Mouse (Mus musculus): ENCODE measurements around the gene Fbxo24. TPM values are rescaled to one million over a fixed set of nuclear protein-coding genes. Genes with fewer than 3 reads are reported as not detected.

Gene Fbxo24
- polyA plus RNA-seq, 1 experiment from 2014 or later: 0.17 TPM

- Histone ChIP-seq H3K4me1 (peaks cover 26% of the 10 kb centered on the region), H3K27me3 (replicated peaks; ENCODE audit: low read depth, poor library complexity, severe bottlenecking) (no peaks in the 10 kb centered on the region), H3K27ac (replicated peaks) (peak overlapping the region; percentile 75), H3K9me3 (no peaks in the 10 kb centered on the region), H3K36me3 (replicated peaks) (peaks cover 22% of the 10 kb centered on the region), H3K4me3 (peak overlapping the region; percentile 49)
- WGBS: 28% methylated on average over 30 of the region's 30 CpGs
- DNase-seq (ENCODE audit: low spot score): no peak
Observed at GRCm38 (mm10) chr5:137596601-137597261, 32.1 kb downstream of the Fbxo24 start.

- 82% methylated on average over 7 of the region's 7 CpGs for WGBS
- Histone ChIP-seq H3K36me3 (replicated peaks) (peaks cover 22% of the 10 kb centered on the region), H3K4me3 (no peak overlapping the region), H3K27me3 (replicated peaks; ENCODE audit: low read depth, poor library complexity, severe bottlenecking) (no peaks in the 10 kb centered on the region), H3K9me3 (no peaks in the 10 kb centered on the region), H3K4me1 (peaks cover 22% of the 10 kb centered on the region), H3K27ac (replicated peaks) (no peak overlapping the region)
- no peak for DNase-seq (ENCODE audit: low spot score)
Observed at GRCm38 (mm10) chr5:137595921-137596320, 32.9 kb downstream of the Fbxo24 start.

- H3K27ac ChIP-seq (replicated peaks): no peak overlapping the region
- no peaks in the 10 kb centered on the region for H3K36me3 ChIP-seq (replicated peaks)
- WGBS: 84% methylated on average over 5 of the region's 5 CpGs
- H3K27me3 ChIP-seq (replicated peaks; ENCODE audit: low read depth, poor library complexity, severe bottlenecking): no peaks in the 10 kb centered on the region
- no peaks in the 10 kb centered on the region for H3K9me3 ChIP-seq
- no peak overlapping the region for H3K4me3 ChIP-seq
- no peaks in the 10 kb centered on the region for H3K4me1 ChIP-seq
- DNase-seq (ENCODE audit: low spot score): no peak
Observed at GRCm38 (mm10) chr5:137590507-137590906, 38.3 kb downstream of the Fbxo24 start.

GRCm38 (mm10) chr5:137584976-137585375, 43.8 kb downstream of the Fbxo24 start:
- H3K4me1 ChIP-seq: peaks cover 23% of the 10 kb centered on the region
- no peaks in the 10 kb centered on the region for H3K9me3 ChIP-seq
- WGBS: 34% methylated on average over 8 of the region's 8 CpGs
- peak; percentile 69 for DNase-seq (ENCODE audit: low spot score)
- no peaks in the 10 kb centered on the region for H3K36me3 ChIP-seq (replicated peaks)
- no peak overlapping the region for H3K4me3 ChIP-seq
- no peak overlapping the region for H3K27ac ChIP-seq (replicated peaks)
- peaks cover 30% of the 10 kb centered on the region for H3K27me3 ChIP-seq (replicated peaks; ENCODE audit: low read depth, poor library complexity, severe bottlenecking)

- peak overlapping the region; percentile 37; the same call in 1 of the 2 replicates for H3K27ac ChIP-seq (replicated peaks)
- peaks cover 30% of the 10 kb centered on the region for H3K27me3 ChIP-seq (replicated peaks; ENCODE audit: low read depth, poor library complexity, severe bottlenecking)
- peaks cover 23% of the 10 kb centered on the region for H3K4me1 ChIP-seq
- peak; percentile 75 for DNase-seq (ENCODE audit: low spot score)
- H3K4me3 ChIP-seq: peak overlapping the region; percentile 57
- WGBS: 15% methylated on average over 27 of the region's 27 CpGs
- H3K36me3 ChIP-seq (replicated peaks): no peaks in the 10 kb centered on the region
- H3K9me3 ChIP-seq: no peaks in the 10 kb centered on the region
Observed at GRCm38 (mm10) chr5:137583670-137584169, 45.1 kb downstream of the Fbxo24 start.

GRCm38 (mm10) chr5:137582702-137583101, 46.1 kb downstream of the Fbxo24 start:
- Histone ChIP-seq H3K4me3 (0 out of 2 replicates have a peak overlapping the region, but pooled peaks have one; percentile 57), H3K9me3 (no peaks in the 10 kb centered on the region), H3K4me1 (peaks cover 23% of the 10 kb centered on the region), H3K27me3 (replicated peaks; ENCODE audit: low read depth, poor library complexity, severe bottlenecking) (peaks cover 30% of the 10 kb centered on the region), H3K27ac (replicated peaks) (no peak overlapping the region), H3K36me3 (replicated peaks) (no peaks in the 10 kb centered on the region)
- WGBS: 35% methylated on average over 8 of the region's 8 CpGs
- DNase-seq (ENCODE audit: low spot score): no peak

- H3K27me3 ChIP-seq (replicated peaks; ENCODE audit: low read depth, poor library complexity, severe bottlenecking): peaks cover 37% of the 10 kb centered on the region
- H3K27ac ChIP-seq (replicated peaks): no peak overlapping the region
- no peak for DNase-seq (ENCODE audit: low spot score)
- 84% methylated on average over 6 of the region's 6 CpGs for WGBS
- H3K4me1 ChIP-seq: peaks cover 23% of the 10 kb centered on the region
- no peaks in the 10 kb centered on the region for H3K36me3 ChIP-seq (replicated peaks)
- no peaks in the 10 kb centered on the region for H3K9me3 ChIP-seq
- H3K4me3 ChIP-seq: no peak overlapping the region
Observed at GRCm38 (mm10) chr5:137580246-137580645, 48.6 kb downstream of the Fbxo24 start.

- Histone ChIP-seq H3K27ac (replicated peaks) (peak overlapping the region; percentile 63; the same call in 1 of the 2 replicates), H3K4me3 (peak overlapping the region; percentile 50)
- WGBS: 7% methylated on average over 27 of the region's 27 CpGs
Observed at GRCm38 (mm10) chr5:137574470-137574901, 54.3 kb downstream of the Fbxo24 start.

GRCm38 (mm10) chr5:137570691-137571586, 57.9 kb downstream of the Fbxo24 start:
- Histone ChIP-seq H3K4me3 (no peak overlapping the region), H3K9me3 (no peaks in the 10 kb centered on the region), H3K27ac (replicated peaks) (no peak overlapping the region), H3K4me1 (peaks cover 17% of the 10 kb centered on the region), H3K27me3 (replicated peaks; ENCODE audit: low read depth, poor library complexity, severe bottlenecking) (peaks cover 40% of the 10 kb centered on the region), H3K36me3 (replicated peaks) (no peaks in the 10 kb centered on the region)
- no peak for DNase-seq (ENCODE audit: low spot score)
- WGBS: 87% methylated on average over 17 of the region's 17 CpGs

More at GRCm38 (mm10) chr5:137574470-137574901, 54.3 kb downstream of the Fbxo24 start:
- Histone ChIP-seq H3K9me3 (no peaks in the 10 kb centered on the region), H3K4me1 (peaks cover 13% of the 10 kb centered on the region), H3K36me3 (replicated peaks) (no peaks in the 10 kb centered on the region), H3K27me3 (replicated peaks; ENCODE audit: low read depth, poor library complexity, severe bottlenecking) (peaks cover 36% of the 10 kb centered on the region)
- DNase-seq (ENCODE audit: low spot score): peak; percentile 57

- H3K36me3 ChIP-seq (replicated peaks): no peaks in the 10 kb centered on the region
- no peak overlapping the region for H3K27ac ChIP-seq (replicated peaks)
- peaks cover 17% of the 10 kb centered on the region for H3K4me1 ChIP-seq
- no peak overlapping the region for H3K4me3 ChIP-seq
- DNase-seq (ENCODE audit: low spot score): no peak
- 60% methylated on average over 7 of the region's 7 CpGs for WGBS
- no peaks in the 10 kb centered on the region for H3K9me3 ChIP-seq
- peaks cover 36% of the 10 kb centered on the region for H3K27me3 ChIP-seq (replicated peaks; ENCODE audit: low read depth, poor library complexity, severe bottlenecking)
Observed at GRCm38 (mm10) chr5:137570181-137570580, 58.6 kb downstream of the Fbxo24 start.

GRCm38 (mm10) chr5:137569665-137570064, 59.1 kb downstream of the Fbxo24 start, which contains the start of gene Tfr2:
Tfr2 (plus strand) TSS chr5:137569840.
- H3K36me3 ChIP-seq (replicated peaks): no peaks in the 10 kb centered on the region
- DNase-seq (ENCODE audit: low spot score): peak; percentile 30
- H3K27me3 ChIP-seq (replicated peaks; ENCODE audit: low read depth, poor library complexity, severe bottlenecking): peaks cover 31% of the 10 kb centered on the region
- peak within 1 kb of the TSS; percentile 12; the same call in 1 of the 2 replicates for H3K4me3 ChIP-seq
- WGBS: 41% methylated on average over 9 of the region's 9 CpGs
- H3K9me3 ChIP-seq: no peaks in the 10 kb centered on the region
- H3K4me1 ChIP-seq: peaks cover 16% of the 10 kb centered on the region
- H3K27ac ChIP-seq (replicated peaks): no peak within 1 kb of the TSS

- Histone ChIP-seq H3K36me3 (replicated peaks) (no peaks in the 10 kb centered on the region), H3K27ac (replicated peaks) (no peak overlapping the region), H3K4me1 (peaks cover 10% of the 10 kb centered on the region; the same call in 1 of the 2 replicates), H3K27me3 (replicated peaks; ENCODE audit: low read depth, poor library complexity, severe bottlenecking) (peaks cover 25% of the 10 kb centered on the region), H3K9me3 (no peaks in the 10 kb centered on the region), H3K4me3 (no peak overlapping the region)
- 74% methylated on average over 12 of the region's 12 CpGs for WGBS
- no peak for DNase-seq (ENCODE audit: low spot score)
Observed at GRCm38 (mm10) chr5:137569031-137569430, 59.8 kb downstream of the Fbxo24 start.

All from embryonic facial prominence, embryonic 10.5 days (tissue).